Mouse (Mus musculus) embryonic facial prominence, embryonic 12.5 days (tissue): ENCODE data around the gene Enpp6. TPM values are rescaled to one million over a fixed set of nuclear protein-coding genes. Genes with fewer than 3 reads are reported as not detected.
"Not testable (repeated sequence)": the region's sequence is repeated elsewhere in the genome, so short reads cannot be mapped to it uniquely, and the experiment has no call there.

ENCODE experiments used
- ATAC-seq: fragments of 200-750 bp; cut with Nextera tagmentation; 2 replicates; pipeline ENCODE4 v1.8.0; 2017; ENCODE audit not compliant: insufficient number of reproducible peaks, insufficient read depth, low FRiP score, low TSS enrichment
- H3K27ac ChIP-seq: fragments of 300-500 bp; sonication (generic); 2 replicates; pipeline ENCODE4 v1.5.1; 2016; ENCODE audit warnings: mild to moderate bottlenecking
- H3K27me3 ChIP-seq: fragments of 300-500 bp; sonication (generic); 2 replicates; pipeline ENCODE4 v1.6.1; 2016; ENCODE audit warnings: mild to moderate bottlenecking, moderate library complexity
- H3K36me3 ChIP-seq: fragments of 300-500 bp; sonication (generic); 2 replicates; pipeline ENCODE4 v1.6.1; 2016; ENCODE audit warnings: mild to moderate bottlenecking
- H3K4me1 ChIP-seq: fragments of 300-500 bp; sonication (generic); 2 replicates; pipeline ENCODE4 v1.6.1; 2016
- H3K4me2 ChIP-seq: fragments of 300-500 bp; sonication (generic); replicated peaks from 2 replicates; pipeline ENCODE4 v1.6.1; 2016; ENCODE audit warnings: mild to moderate bottlenecking, moderate library complexity
- H3K4me3 ChIP-seq: fragments of 300-500 bp; sonication (generic); 2 replicates; pipeline ENCODE4 v1.5.1; 2016; ENCODE audit warnings: mild to moderate bottlenecking
- H3K9ac ChIP-seq: fragments of 300-500 bp; sonication (generic); 2 replicates; pipeline ENCODE4 v1.6.1; 2016; ENCODE audit warnings: mild to moderate bottlenecking, moderate library complexity
- H3K9me3 ChIP-seq: fragments of 300-500 bp; sonication (generic); 2 replicates; pipeline ENCODE4 v1.6.1; 2016; ENCODE audit warnings: mild to moderate bottlenecking, moderate library complexity
- WGBS: fragments of 180-500 bp; shearing (Covaris S2); methylation state at CpG from one replicate; pipeline ENCODE4 v1.1.7; 2016; 5-methylcytosine and 5-hydroxymethylcytosine counted together
- polyA plus RNA-seq: library from polyadenylated mRNA; unstranded; fragments of >200 nt; fragmentation: Nextera tagmentation; extraction: Ambion mirVana; gene quantifications from 2 replicates; pipeline ENCODE4 v1.2.1, GENCODE M21; 2016

The Enpp6 gene
- polyA plus RNA-seq, 1 experiment from 2014 or later: 0.46 TPM

GRCm38 (mm10) chr8:47037405-47037804 lies 50.7 kb downstream of the Enpp6 start:
- Histone ChIP-seq H3K4me3 (no peak overlapping the region), H3K27ac (no peak overlapping the region), H3K9ac (no peak overlapping the region), H3K4me1 (no peaks in the 10 kb centered on the region), H3K4me2 (no peak overlapping the region), H3K36me3 (no peaks in the 10 kb centered on the region), H3K9me3 (peaks cover 3% of the 10 kb centered on the region; the same call in 1 of the 2 replicates), H3K27me3 (no peaks in the 10 kb centered on the region)
- ATAC-seq: no peak
- WGBS: 52% methylated on average over 5 of the region's 5 CpGs

DNA sequence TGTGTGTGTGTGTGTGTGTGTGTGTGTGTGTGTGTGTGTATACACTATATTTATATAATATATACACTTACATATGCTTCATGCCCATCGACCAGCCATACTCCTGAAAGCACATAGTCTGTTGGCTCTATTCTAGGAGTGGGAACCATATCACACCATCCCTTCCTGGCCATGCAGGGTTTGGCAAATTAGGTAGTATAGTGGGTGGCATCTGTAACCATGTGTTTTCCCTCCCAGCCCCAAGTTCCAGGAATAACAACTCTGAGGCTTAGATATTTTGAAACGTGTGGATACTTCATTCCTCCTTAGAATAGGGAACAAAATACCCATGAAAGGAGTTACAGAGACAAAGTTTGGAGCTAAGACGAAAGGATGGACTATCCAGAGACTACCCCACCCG lies 53.5 kb downstream of the Enpp6 start:
- H3K9me3 ChIP-seq, H3K4me1 ChIP-seq, H3K9ac ChIP-seq, H3K4me3 ChIP-seq, H3K27me3 ChIP-seq, ATAC-seq, H3K36me3 ChIP-seq, H3K4me2 ChIP-seq, H3K27ac ChIP-seq: not testable (repeated sequence)
- WGBS: 86% methylated on average over 4 of the region's 4 CpGs

DNA sequence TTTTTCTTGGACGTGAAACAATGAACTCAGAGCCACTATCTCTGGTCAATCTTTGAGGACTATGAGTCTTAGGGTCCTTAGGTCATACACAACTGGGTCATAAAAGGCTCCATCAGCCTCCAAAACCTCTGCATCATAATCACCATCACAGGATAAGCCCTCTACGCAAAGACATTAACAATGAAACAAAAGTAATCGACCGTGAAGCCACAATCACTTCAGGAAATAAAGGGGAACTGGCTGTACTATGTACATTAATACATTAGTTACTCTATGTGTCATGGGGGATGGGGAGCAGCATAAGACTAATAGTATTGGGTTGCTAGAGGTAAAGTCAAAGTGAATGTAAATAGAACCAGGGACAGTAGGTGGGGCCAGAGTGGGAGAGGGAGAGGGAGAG lies 59.7 kb downstream of the Enpp6 start:
- H3K27ac ChIP-seq: no peak overlapping the region
- no peak overlapping the region for H3K4me3 ChIP-seq
- H3K9ac ChIP-seq: no peak overlapping the region
- no peak for ATAC-seq
- 85% methylated on average over 4 of the region's 4 CpGs for WGBS
- H3K9me3 ChIP-seq: no peaks in the 10 kb centered on the region
- H3K27me3 ChIP-seq: no peaks in the 10 kb centered on the region
- H3K4me1 ChIP-seq: no peaks in the 10 kb centered on the region
- H3K4me2 ChIP-seq: no peak overlapping the region
- no peaks in the 10 kb centered on the region for H3K36me3 ChIP-seq

GRCm38 (mm10) chr8:47047146-47047545 lies 60.5 kb downstream of the Enpp6 start:
- Histone ChIP-seq H3K27ac (no peak overlapping the region), H3K9me3 (no peaks in the 10 kb centered on the region), H3K27me3 (no peaks in the 10 kb centered on the region), H3K4me2 (no peak overlapping the region), H3K36me3 (no peaks in the 10 kb centered on the region), H3K4me1 (no peaks in the 10 kb centered on the region), H3K9ac (no peak overlapping the region), H3K4me3 (no peak overlapping the region)
- ATAC-seq: no peak
- WGBS: 90% methylated on average over 2 of the region's 2 CpGs

DNA sequence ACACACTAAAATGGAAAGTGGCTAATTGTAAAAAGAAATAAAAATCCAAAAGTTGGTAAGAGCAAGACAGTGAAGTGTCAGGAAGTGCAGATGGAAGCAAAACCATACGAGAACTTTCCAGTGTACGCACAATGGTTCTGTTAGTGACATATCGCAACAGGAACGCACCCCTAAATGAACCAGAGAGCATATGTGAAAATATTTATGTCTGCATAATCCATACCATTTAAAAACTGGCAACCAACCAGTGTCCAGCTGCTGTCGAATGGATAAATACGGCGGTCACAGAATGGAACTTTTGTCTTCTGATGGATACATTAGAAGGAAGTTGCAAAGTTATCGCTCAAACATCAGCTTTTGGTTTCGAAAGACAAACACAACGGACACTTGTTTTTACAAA lies 61.9 kb downstream of the Enpp6 start:
- Histone ChIP-seq H3K36me3 (no peaks in the 10 kb centered on the region), H3K27me3 (no peaks in the 10 kb centered on the region), H3K27ac (no peak overlapping the region), H3K4me1 (no peaks in the 10 kb centered on the region), H3K9me3 (no peaks in the 10 kb centered on the region), H3K4me2 (no peak overlapping the region), H3K4me3 (no peak overlapping the region), H3K9ac (no peak overlapping the region)
- WGBS: 74% methylated on average over 10 of the region's 10 CpGs
- ATAC-seq: no peak

GRCm38 (mm10) chr8:47052643-47053042 lies 66.0 kb downstream of the Enpp6 start:
- Histone ChIP-seq H3K9ac (no peak overlapping the region), H3K4me3 (no peak overlapping the region)
- ATAC-seq: no peak

GRCm38 (mm10) chr8:47056086-47056485 lies 69.4 kb downstream of the Enpp6 start:
- 88% methylated on average over 1 of the region's 1 CpGs for WGBS
- Histone ChIP-seq H3K27ac (no peak overlapping the region), H3K9ac (no peak overlapping the region), H3K4me1 (no peaks in the 10 kb centered on the region), H3K27me3 (no peaks in the 10 kb centered on the region), H3K36me3 (no peaks in the 10 kb centered on the region), H3K9me3 (no peaks in the 10 kb centered on the region), H3K4me3 (no peak overlapping the region), H3K4me2 (no peak overlapping the region)
- no peak for ATAC-seq

More at GRCm38 (mm10) chr8:47052643-47053042, 66.0 kb downstream of the Enpp6 start:
- H3K36me3 ChIP-seq: no peaks in the 10 kb centered on the region
- H3K27ac ChIP-seq: no peak overlapping the region
- H3K4me2 ChIP-seq: no peak overlapping the region
- no peaks in the 10 kb centered on the region for H3K27me3 ChIP-seq
- H3K9me3 ChIP-seq: no peaks in the 10 kb centered on the region
- 61% methylated on average over 3 of the region's 3 CpGs for WGBS
- H3K4me1 ChIP-seq: no peaks in the 10 kb centered on the region

DNA sequence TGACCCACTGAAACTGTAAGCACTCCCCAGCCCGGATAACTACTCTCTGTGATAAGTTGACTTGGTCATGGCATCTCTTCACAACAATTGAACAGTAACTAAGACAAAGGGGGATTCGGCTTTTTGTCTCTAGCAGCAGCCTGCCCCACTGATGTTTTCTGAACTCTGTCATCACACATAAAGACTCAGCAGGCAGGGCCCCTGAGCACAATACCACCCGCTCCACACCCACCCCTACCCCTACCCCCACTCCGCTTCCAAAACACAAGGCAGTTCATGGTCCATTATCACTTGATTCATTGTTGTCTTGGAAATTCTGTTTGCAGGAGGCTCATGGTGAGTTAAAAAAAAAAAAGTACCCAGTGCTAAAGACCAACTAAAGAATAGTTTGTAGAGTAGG lies 71.8 kb downstream of the Enpp6 start:
- Histone ChIP-seq H3K27me3 (no peaks in the 10 kb centered on the region), H3K9me3 (no peaks in the 10 kb centered on the region), H3K27ac (no peak overlapping the region), H3K4me3 (no peak overlapping the region), H3K4me1 (no peaks in the 10 kb centered on the region), H3K4me2 (no peak overlapping the region), H3K9ac (no peak overlapping the region), H3K36me3 (no peaks in the 10 kb centered on the region)
- no peak for ATAC-seq
- 80% methylated on average over 4 of the region's 4 CpGs for WGBS

DNA sequence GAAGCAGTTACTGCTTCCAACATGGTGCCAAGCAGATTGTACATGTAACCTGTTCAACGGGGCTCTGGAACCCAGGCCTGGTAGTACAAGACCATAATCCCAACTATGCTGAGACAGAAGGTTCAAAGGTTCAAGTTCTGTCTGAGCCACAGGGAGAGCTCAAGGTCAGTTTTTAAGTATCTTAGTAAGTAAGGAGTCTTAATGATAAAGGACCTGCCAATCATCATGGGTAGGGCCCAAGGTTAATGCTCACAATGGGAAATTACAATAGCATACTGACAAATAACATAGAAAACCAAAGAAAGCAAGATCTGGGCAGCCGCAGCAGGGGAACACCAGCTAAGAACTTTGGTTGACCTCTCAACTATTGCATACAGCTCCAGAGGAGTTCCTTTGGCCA lies 72.3 kb downstream of the Enpp6 start:
- Histone ChIP-seq H3K9ac (no peak overlapping the region), H3K27ac (no peak overlapping the region), H3K4me1 (no peaks in the 10 kb centered on the region), H3K36me3 (no peaks in the 10 kb centered on the region), H3K9me3 (no peaks in the 10 kb centered on the region), H3K27me3 (no peaks in the 10 kb centered on the region), H3K4me2 (no peak overlapping the region), H3K4me3 (no peak overlapping the region)
- 92% methylated on average over 2 of the region's 2 CpGs for WGBS
- ATAC-seq: no peak

DNA sequence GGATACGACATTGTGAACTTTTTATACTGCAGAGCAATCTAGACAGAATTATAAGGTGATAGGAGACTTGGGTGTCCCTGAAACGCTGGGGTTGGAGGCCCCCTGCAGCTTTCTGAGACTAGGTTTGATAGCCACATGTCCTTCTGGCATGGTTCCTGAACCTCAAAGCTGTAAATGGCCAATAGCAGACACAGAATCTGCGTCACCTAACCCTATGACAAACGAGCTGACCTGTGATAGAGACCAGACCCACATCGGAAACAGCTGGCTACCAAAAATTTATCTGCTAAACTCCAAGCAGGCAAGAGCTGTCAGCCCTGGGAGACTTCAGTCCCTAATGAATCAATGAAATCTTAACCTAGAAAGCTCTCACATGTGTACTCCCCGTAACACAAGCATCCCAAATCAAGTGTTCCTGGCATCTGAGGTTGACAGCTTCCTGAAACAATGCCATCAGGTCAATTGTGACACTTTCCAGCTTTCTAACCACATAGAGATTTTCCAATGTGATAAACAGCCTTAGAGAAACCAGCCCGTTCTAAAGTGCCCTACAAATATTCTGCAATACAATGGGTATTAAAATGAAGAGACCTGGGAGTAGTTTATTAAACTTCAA lies 74.5 kb downstream of the Enpp6 start:
- ATAC-seq: no peak
- H3K4me3 ChIP-seq: no peak overlapping the region
- no peaks in the 10 kb centered on the region for H3K27me3 ChIP-seq

GRCm38 (mm10) chr8:47067121-47067520 lies 80.4 kb downstream of the Enpp6 start:
- Histone ChIP-seq H3K27me3 (no peaks in the 10 kb centered on the region), H3K27ac (no peak overlapping the region), H3K9me3 (no peaks in the 10 kb centered on the region), H3K9ac (no peak overlapping the region), H3K4me3 (no peak overlapping the region), H3K36me3 (no peaks in the 10 kb centered on the region), H3K4me1 (no peaks in the 10 kb centered on the region), H3K4me2 (no peak overlapping the region)
- ATAC-seq: no peak
- 85% methylated on average over 9 of the region's 9 CpGs for WGBS

More for the DNA sequence above, 74.5 kb downstream of the Enpp6 start:
- Histone ChIP-seq H3K36me3 (no peaks in the 10 kb centered on the region), H3K27ac (no peak overlapping the region), H3K9ac (no peak overlapping the region), H3K4me2 (no peak overlapping the region), H3K9me3 (no peaks in the 10 kb centered on the region), H3K4me1 (no peaks in the 10 kb centered on the region)
- WGBS: 61% methylated on average over 7 of the region's 7 CpGs

GRCm38 (mm10) chr8:47069634-47070033 lies 82.9 kb downstream of the Enpp6 start:
- WGBS: 82% methylated on average over 3 of the region's 3 CpGs
- H3K27me3 ChIP-seq: no peaks in the 10 kb centered on the region
- no peak overlapping the region for H3K4me3 ChIP-seq
- H3K9me3 ChIP-seq: no peaks in the 10 kb centered on the region
- no peak for ATAC-seq
- no peaks in the 10 kb centered on the region for H3K36me3 ChIP-seq
- no peak overlapping the region for H3K4me2 ChIP-seq
- no peak overlapping the region for H3K27ac ChIP-seq
- no peak overlapping the region for H3K9ac ChIP-seq
- no peaks in the 10 kb centered on the region for H3K4me1 ChIP-seq

- Histone ChIP-seq H3K27ac (no peak overlapping the region), H3K36me3 (no peaks in the 10 kb centered on the region), H3K4me1 (no peaks in the 10 kb centered on the region), H3K27me3 (no peaks in the 10 kb centered on the region), H3K9me3 (no peaks in the 10 kb centered on the region), H3K4me2 (no peak overlapping the region), H3K4me3 (no peak overlapping the region), H3K9ac (no peak overlapping the region)
- ATAC-seq: no peak
- 80% methylated on average over 5 of the region's 5 CpGs for WGBS
Measured at GRCm38 (mm10) chr8:47072001-47072400, 85.3 kb downstream of the Enpp6 start.
